In the genomic region with DNA sequence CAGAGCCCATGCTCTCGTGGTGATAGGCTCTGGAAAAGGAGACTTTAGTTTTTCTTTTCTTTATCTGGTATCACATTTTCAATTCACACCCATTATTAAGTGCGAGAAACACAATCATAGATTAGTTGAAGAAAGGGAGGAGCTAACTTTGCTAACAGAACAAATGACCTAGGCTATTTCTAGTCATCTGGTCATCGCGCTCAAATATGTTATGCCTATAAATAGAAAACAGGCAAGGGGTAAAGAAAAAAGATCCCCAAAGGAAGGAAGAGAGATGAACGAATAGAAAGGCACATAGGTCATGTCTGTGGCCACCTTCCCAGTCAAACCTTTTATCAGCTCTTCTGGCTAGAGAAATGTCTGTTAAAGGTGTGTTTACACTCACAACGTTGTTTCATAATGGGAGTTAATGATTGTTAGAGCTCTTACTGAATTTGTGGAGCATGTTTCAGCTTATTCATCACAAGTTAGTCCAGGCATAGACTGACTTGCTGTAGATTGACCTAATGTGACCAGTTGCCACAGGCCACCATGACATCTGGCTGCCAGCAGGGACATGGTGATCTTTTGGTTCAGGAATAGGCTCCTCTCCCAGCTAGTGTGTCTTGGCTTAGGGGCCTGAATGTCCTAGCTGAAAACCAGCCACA, we compare ENCODE assay signal across 11 mouse cellular contexts.
DNase-seq lines count a peak whose midpoint lies in the region; ATAC-seq and TF ChIP-seq lines count a peak whose summit lies in the region.
"Had no signal": no experiment of that assay in that cellular context is flagged by ENCODE, and none has a peak within 500 bp of the region (broad histone marks: within the 10 kb centered on the region; RNA-seq: fewer than 3 reads in every experiment).

No protein-coding gene starts in this region.

- no peak overlapping the region for H3K4me3 ChIP-seq in heart, embryonic 15.5 days
- H3K4me3 ChIP-seq in liver, postnatal 0 days (ENCODE audit: low read depth, low read length), result no peak overlapping the region
- H3K4me3 ChIP-seq in forebrain, embryonic 13.5 days, result no peak overlapping the region

- H3K4me1 ChIP-seq in heart, embryonic 15.5 days (replicated peaks), result peaks cover 32% of the 10 kb centered on the region
- H3K4me1 ChIP-seq in liver, postnatal 0 days (ENCODE audit: insufficient read depth), result peaks cover 13% of the 10 kb centered on the region
- 0 out of 2 replicates have a peak, but pooled peaks cover 7% of the 10 kb centered on the region for H3K4me1 ChIP-seq in forebrain, embryonic 13.5 days

- ATAC-seq in heart, embryonic 15.5 days (replicated peaks; ENCODE audit: insufficient number of reproducible peaks, insufficient read depth, low FRiP score, low read depth), result no peak
- ATAC-seq in liver, postnatal 0 days, result peak; percentile 92
- ATAC-seq in forebrain, embryonic 13.5 days, result no peak
- ATAC-seq: CD4-positive, CD25-positive, alpha-beta regulatory T cell, adult 4 months; inflammation-experienced regulatory T-cells, adult 6 months had no signal

- no peak overlapping the region for H3K9ac ChIP-seq in heart, embryonic 15.5 days
- no peak overlapping the region for H3K9ac ChIP-seq in liver, postnatal 0 days (replicated peaks)
- H3K9ac ChIP-seq in forebrain, embryonic 13.5 days, result no peak overlapping the region

- H3K9me3 ChIP-seq in heart, embryonic 15.5 days (replicated peaks), result no peaks in the 10 kb centered on the region
- H3K9me3 ChIP-seq in liver, postnatal 0 days (ENCODE audit: low read length), result no peaks in the 10 kb centered on the region
- H3K9me3 ChIP-seq in forebrain, embryonic 13.5 days (replicated peaks), result no peaks in the 10 kb centered on the region

- DNase-seq in kidney, adult 18-20 months, result peak; percentile 27
- no peak for DNase-seq in kidney, postnatal 4 days
- peak; percentile 49 for DNase-seq in fat pad, adult 2 months (ENCODE audit: extremely low read depth, low read depth, low spot score)
- DNase-seq in liver, postnatal 0 days, result peak; percentile 22
- no peak for DNase-seq in layer of hippocampus, adult 11-12 months (ENCODE audit: low spot score)
- no peak for DNase-seq in frontal cortex, postnatal 10 days (ENCODE audit: low spot score in 2 of 2)
- DNase-seq: adrenal gland, adult 2 months had no signal

- TF ChIP-seq CTCF in liver, postnatal 0 days (IDR thresholded peaks at IDR 0.05; ENCODE audit: low read depth), result peak; percentile 16; the same call in 1 of the 2 replicates

- H3K36me3 ChIP-seq in heart, embryonic 15.5 days, result no peaks in the 10 kb centered on the region
- no peaks in the 10 kb centered on the region for H3K36me3 ChIP-seq in liver, postnatal 0 days (replicated peaks; ENCODE audit: insufficient read depth, low read length)
- H3K36me3 ChIP-seq in forebrain, embryonic 13.5 days (ENCODE audit: poor library complexity, severe bottlenecking), result no peaks in the 10 kb centered on the region

- peak overlapping the region; percentile 72 for H3K27ac ChIP-seq in heart, embryonic 15.5 days
- H3K27ac ChIP-seq in liver, postnatal 0 days (ENCODE audit: low read depth), result peak overlapping the region; percentile 73
- H3K27ac ChIP-seq in forebrain, embryonic 13.5 days, result no peak overlapping the region

- peak; percentile 47; the same call in 1 of the 2 replicates for TF ChIP-seq EP300 in liver, postnatal 0 days (IDR thresholded peaks at IDR 0.05; ENCODE audit: low read depth)

- H3K4me2 ChIP-seq in heart, embryonic 15.5 days, result 0 out of 2 replicates have a peak overlapping the region, but pooled peaks have one; percentile 1
- 0 out of 2 replicates have a peak overlapping the region, but pooled peaks have one; percentile 16 for H3K4me2 ChIP-seq in liver, postnatal 0 days (ENCODE audit: low read depth, low read length)
- no peak overlapping the region for H3K4me2 ChIP-seq in forebrain, embryonic 13.5 days

- 30% methylated on average over 6 of the region's 6 CpGs for WGBS in heart, embryonic 15.5 days
- 43% methylated on average over 6 of the region's 6 CpGs for WGBS in liver, postnatal 0 days (ENCODE audit: insufficient replicate concordance)
- 64% methylated on average over 6 of the region's 6 CpGs for WGBS in forebrain, embryonic 13.5 days

- no peaks in the 10 kb centered on the region for H3K27me3 ChIP-seq in heart, embryonic 15.5 days
- no peaks in the 10 kb centered on the region for H3K27me3 ChIP-seq in liver, postnatal 0 days (ENCODE audit: insufficient read depth, low read length)
- no peaks in the 10 kb centered on the region for H3K27me3 ChIP-seq in forebrain, embryonic 13.5 days

Comparison
In these comparisons a context has a peak if more than half of its experiments do, and no peak if none do; other contexts are left out.
1. DNase-seq: peak in kidney, adult 18-20 months (single experiment), fat pad, adult 2 months (single experiment) and liver, postnatal 0 days (single experiment); none in kidney, postnatal 4 days (0 of 2), layer of hippocampus, adult 11-12 months (single experiment) and frontal cortex, postnatal 10 days (0 of 2).